Mouse (Mus musculus) heart, adult 2 months (tissue): ENCODE data around the gene Mrc2. TPM values are rescaled to one million over a fixed set of nuclear protein-coding genes. Genes with fewer than 3 reads are reported as not detected.

Experiments
- DNase-seq, 2 experiments: peaks; one replicate each; pipeline ENCODE4 v3.0.0; 2021
- H3K27ac ChIP-seq: fragments of 200-600 bp; 2 replicates; pipeline ENCODE4 v1.8.1; 2022
- H3K27me3 ChIP-seq: fragments of 200-500 bp; 2 replicates; pipeline ENCODE4 v1.6.1; 2012; ENCODE audit warnings: mild to moderate bottlenecking, low read length, inconsistent platforms, mixed read lengths; ENCODE audit not compliant: control insufficient read depth, insufficient read depth
- H3K36me3 ChIP-seq: fragments of 200-500 bp; 2 replicates; pipeline ENCODE4 v1.6.1; 2012; ENCODE audit warnings: low read length, inconsistent platforms; ENCODE audit not compliant: control insufficient read depth, insufficient read depth
- H3K4me1 ChIP-seq: fragments of 200-500 bp; 2 replicates; pipeline ENCODE4 v1.6.1; 2011; ENCODE audit warnings: low read length; ENCODE audit not compliant: control insufficient read depth, insufficient read depth
- H3K4me3 ChIP-seq: fragments of 200-600 bp; 2 replicates; pipeline ENCODE4 v1.8.1; 2022
- H3K79me2 ChIP-seq: fragments of 200-500 bp; replicated peaks from 2 replicates; pipeline ENCODE4 v1.6.1; 2012; ENCODE audit warnings: mild to moderate bottlenecking, inconsistent platforms, low read length, moderate library complexity, mixed read lengths; ENCODE audit not compliant: control insufficient read depth, insufficient read depth
- H3K9ac ChIP-seq: fragments of 200-500 bp; 2 replicates; pipeline ENCODE4 v1.6.1; 2012; ENCODE audit warnings: low read depth, mild to moderate bottlenecking, control low read depth, inconsistent platforms, low read length, mixed read lengths
- CTCF ChIP-seq: fragments of 200-600 bp; IDR thresholded peaks from 2 replicates; pipeline ENCODE4 v1.8.1; 2022; ENCODE audit warnings: antibody characterized with exemption, mild to moderate bottlenecking, moderate library complexity
- EP300 ChIP-seq: fragments of 200-500 bp; IDR thresholded peaks from 2 replicates; pipeline ENCODE4 v1.6.1; 2011; ENCODE audit warnings: low read depth, low read length, control low read depth; ENCODE audit not compliant: insufficient read depth
- POLR2A ChIP-seq: fragments of 200-500 bp; IDR thresholded peaks from 2 replicates; pipeline ENCODE4 v1.6.1; 2011; ENCODE audit warnings: mild to moderate bottlenecking, low read depth, low read length, control low read depth; ENCODE audit not compliant: insufficient read depth
- WGBS: fragments of 180-500 bp; shearing (Covaris S2); methylation state at CpG from one replicate; pipeline ENCODE4 v1.1.7; 2018; 5-methylcytosine and 5-hydroxymethylcytosine counted together
- intact Hi-C: fragments of 180-260 bp; cut with DNase I; formaldehyde crosslinking; loops from one replicate; pipeline ENCODE4 v1.15.1; 2025
- polyA plus RNA-seq: library from polyadenylated mRNA; depleted of rRNA; stranded (reverse); fragments of >200 nt; gene quantifications from 2 replicates; pipeline ENCODE4 v1.2.3, GENCODE M21; 2012
- total RNA-seq, 2 experiments: library from RNA; stranded (reverse); gene quantifications; 2 replicates each; pipeline ENCODE4 v1.2.3; 2021

The Mrc2 gene
- total and polyA plus RNA-seq, 3 experiments = 11.2 to 17.5 (median 13.9) TPM

DNA sequence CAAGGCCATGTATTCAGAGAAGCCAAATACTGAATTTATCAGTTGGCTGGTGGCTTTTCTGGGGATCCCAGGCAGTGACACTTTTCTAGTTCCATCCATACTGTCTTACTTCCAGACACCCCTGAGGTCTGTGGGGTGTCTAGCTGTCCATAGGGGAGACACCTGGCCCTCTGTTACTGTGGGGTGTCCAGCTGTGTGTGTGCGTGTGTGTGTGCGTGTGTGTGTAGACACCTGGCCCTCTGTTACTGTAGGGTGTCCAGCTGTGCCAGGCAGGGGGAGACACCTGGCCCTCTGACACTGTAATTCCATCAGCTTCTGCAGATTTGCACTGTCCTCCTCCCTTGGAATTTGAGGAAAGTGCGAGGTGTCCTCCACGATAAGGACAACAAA is 61.4 kb downstream of the Mrc2 start:
- no peak for TF ChIP-seq POLR2A
- H3K4me1 ChIP-seq = peaks cover 2% of the 10 kb centered on the region; the same call in 1 of the 2 replicates
- intact Hi-C loops = no loop called here
- H3K79me2 ChIP-seq = no peaks in the 10 kb centered on the region
- no peak overlapping the region for H3K27ac ChIP-seq
- H3K27me3 ChIP-seq = no peaks in the 10 kb centered on the region
- no peak for DNase-seq
- H3K36me3 ChIP-seq = no peaks in the 10 kb centered on the region
- WGBS = 90% methylated on average over 4 of the region's 4 CpGs
- no peak overlapping the region for H3K9ac ChIP-seq
- no peak overlapping the region for H3K4me3 ChIP-seq

DNA sequence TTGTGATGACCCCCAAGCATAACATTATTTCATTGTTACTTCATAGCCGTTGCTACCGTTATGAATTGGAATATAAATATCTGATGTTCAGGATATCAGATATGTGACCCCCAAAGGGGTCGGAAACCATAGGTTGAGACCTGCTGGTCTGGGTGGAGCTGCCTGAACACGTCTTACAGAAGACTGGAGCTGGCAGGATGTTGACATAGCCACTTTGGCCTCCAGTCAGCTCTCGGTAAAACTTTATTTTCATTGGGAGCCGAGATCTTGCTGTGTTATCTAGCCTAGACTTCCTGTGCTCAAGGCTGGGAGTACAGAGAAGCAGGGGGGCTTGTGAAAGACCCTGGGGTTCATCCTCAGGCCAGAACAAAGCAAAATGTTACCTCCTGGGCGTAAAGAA is 63.9 kb downstream of the Mrc2 start:
- no peak overlapping the region for H3K27ac ChIP-seq
- no peak for DNase-seq
- no peak overlapping the region for H3K9ac ChIP-seq
- 41% methylated on average over 7 of the region's 7 CpGs for WGBS
- no peak overlapping the region for H3K4me3 ChIP-seq
- intact Hi-C loops = no loop called here
- H3K27me3 ChIP-seq = no peaks in the 10 kb centered on the region
- H3K4me1 ChIP-seq = peaks cover 2% of the 10 kb centered on the region; the same call in 1 of the 2 replicates
- TF ChIP-seq EP300 = no peak
- TF ChIP-seq POLR2A = no peak
- no peak for TF ChIP-seq CTCF
- H3K79me2 ChIP-seq = no peaks in the 10 kb centered on the region
- H3K36me3 ChIP-seq = no peaks in the 10 kb centered on the region

DNA sequence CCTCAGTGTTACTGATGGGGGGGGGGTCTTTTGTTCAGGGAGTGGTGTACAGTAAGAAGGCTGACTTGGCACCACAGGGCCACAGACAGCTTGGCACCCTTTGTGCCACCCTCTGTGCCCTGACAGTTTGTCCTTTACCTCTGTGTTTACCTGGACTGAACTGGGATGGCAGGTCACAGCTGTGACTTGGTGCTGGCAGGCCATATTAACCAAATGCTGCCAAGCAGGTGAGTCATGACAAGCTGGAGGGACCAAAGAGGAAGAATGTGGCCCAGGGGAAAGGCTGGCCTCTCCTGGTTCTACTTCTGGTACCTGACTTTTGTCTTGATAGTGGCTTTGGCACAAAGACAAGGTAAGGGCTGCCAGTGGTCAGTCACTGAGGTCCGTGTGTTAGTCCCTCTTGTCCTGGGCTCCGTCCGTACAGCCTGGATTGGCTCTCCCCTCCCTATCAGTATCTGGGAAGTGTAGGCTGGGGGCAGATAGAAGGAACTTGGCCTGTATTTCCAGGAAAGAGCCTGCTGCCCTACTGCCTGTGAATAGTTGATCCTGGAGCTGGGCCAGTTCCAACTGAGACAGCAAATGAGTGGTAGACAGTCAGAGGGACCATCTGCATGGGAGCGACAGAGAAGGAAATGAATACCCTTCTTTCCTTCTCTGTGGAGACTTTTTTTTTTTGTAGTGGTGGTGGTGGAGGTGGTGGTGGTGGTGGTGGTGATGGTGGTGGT is 69.8 kb downstream of the Mrc2 start:
- H3K9ac ChIP-seq = no peak overlapping the region
- peaks cover 17% of the 10 kb centered on the region for H3K4me1 ChIP-seq
- TF ChIP-seq POLR2A (no peak), EP300 (no peak), CTCF (no peak)
- no peak overlapping the region for H3K27ac ChIP-seq
- DNase-seq = no peak
- H3K79me2 ChIP-seq = no peaks in the 10 kb centered on the region
- H3K36me3 ChIP-seq = no peaks in the 10 kb centered on the region
- H3K4me3 ChIP-seq = no peak overlapping the region
- H3K27me3 ChIP-seq = no peaks in the 10 kb centered on the region
- 72% methylated on average over 4 of the region's 4 CpGs for WGBS
- intact Hi-C loops = loop anchor here (5.0 kb wide), 1 partner anchor 550 kb away; no protein-coding TSS in a partner anchor

DNA sequence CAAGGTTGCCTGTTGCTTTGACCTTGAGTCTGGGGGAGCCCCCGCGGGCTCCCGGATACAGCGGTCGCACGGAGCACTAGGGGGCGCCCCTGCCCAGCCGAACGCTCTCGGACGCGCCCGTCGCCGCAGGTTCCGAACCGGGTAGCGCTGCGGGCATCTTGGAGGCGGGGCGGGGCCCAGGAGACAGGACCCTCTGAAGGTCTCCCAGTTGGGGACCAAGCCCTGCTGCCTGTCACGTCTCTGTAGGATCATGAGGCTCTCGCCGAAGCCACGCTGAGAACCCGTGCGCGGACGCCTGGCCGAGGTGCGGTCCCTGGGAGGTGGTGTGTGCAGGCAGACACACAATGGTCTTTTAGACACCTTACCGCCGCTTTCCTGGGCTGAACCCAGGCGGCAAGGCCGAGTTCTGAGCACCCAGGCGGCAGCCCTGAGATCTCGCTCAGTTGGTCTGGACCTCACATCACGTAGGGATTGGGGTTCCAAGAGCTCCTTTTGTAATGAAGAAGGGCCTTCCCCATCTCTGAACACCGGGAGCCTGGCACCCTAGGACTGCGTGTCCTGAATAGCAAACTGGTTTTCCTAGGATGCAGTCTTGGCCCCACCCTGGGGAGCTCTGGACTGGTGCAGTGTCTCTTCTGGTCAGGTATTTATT is 70.6 kb downstream of the Mrc2 start:
- Histone ChIP-seq H3K36me3 (no peaks in the 10 kb centered on the region; the same call in 1 of the 2 replicates), H3K4me1 (peaks cover 17% of the 10 kb centered on the region), H3K9ac (peak overlapping the region; percentile 69), H3K79me2 (no peaks in the 10 kb centered on the region), H3K4me3 (peak overlapping the region; percentile 57), H3K27me3 (no peaks in the 10 kb centered on the region), H3K27ac (peak overlapping the region; percentile 82)
- WGBS = 3% methylated on average over 40 of the region's 40 CpGs
- TF ChIP-seq CTCF (peak; percentile 99; the same call in 1 of the 2 replicates), EP300 (no peak)
- intact Hi-C loops = loop anchor here (1.0 to 5.0 kb wide), 3 partner anchors 229 to 549 kb away; no protein-coding TSS in a partner anchor
- DNase-seq = peak; percentile 87 to 91

DNA sequence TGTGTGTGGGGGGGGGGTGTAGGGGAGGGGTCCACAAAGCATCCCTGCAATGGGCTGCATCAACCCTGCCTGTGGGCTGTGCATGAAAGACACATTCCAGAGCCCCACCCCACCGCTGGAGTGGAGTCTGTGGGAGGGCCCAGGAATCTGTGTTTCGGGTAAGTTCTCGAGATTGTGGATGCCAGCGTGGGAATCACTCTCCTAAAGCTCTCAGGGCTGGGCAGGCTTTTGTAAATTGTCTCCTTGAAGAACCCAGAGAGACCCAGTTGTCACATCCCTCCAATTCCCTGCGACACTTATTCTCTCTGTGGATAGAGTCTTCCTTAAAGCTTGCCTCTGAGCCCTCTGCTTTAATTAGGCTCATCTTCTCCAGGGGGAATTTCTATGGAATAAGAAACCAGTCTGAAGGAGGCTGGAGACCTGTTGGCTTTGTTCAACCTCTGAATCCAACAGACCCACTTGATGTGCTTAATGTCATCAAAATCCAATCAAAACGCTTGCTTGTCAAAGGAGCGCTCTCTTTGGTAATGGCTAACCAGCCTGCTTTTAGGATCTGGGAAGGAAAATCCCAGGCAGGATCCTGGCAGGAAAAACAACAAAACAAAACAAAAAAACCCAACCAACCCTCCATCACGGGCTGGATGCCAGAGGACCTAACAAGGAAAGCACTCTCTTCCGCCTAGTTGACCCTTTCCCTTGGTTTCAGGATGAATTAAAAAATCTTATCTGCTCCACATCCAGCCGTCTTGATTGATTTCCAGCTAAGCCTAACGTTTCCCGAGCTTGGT is 71.3 kb downstream of the Mrc2 start:
- no peaks in the 10 kb centered on the region for H3K27me3 ChIP-seq
- no peak for TF ChIP-seq CTCF
- no peak for TF ChIP-seq POLR2A
- TF ChIP-seq EP300 = no peak
- H3K36me3 ChIP-seq = no peaks in the 10 kb centered on the region; the same call in 1 of the 2 replicates
- H3K9ac ChIP-seq = peak overlapping the region; percentile 69; the same call in 1 of the 2 replicates
- 43% methylated on average over 12 of the region's 12 CpGs for WGBS
- intact Hi-C loops = loop anchor here (1.0 to 5.0 kb wide), 3 partner anchors 229 to 549 kb away; no protein-coding TSS in a partner anchor
- peaks cover 17% of the 10 kb centered on the region for H3K4me1 ChIP-seq
- peak overlapping the region; percentile 57 for H3K4me3 ChIP-seq
- H3K79me2 ChIP-seq = no peaks in the 10 kb centered on the region
- peak; percentile 52 to 58 for DNase-seq
- H3K27ac ChIP-seq = peak overlapping the region; percentile 82
